Mouse (Mus musculus) megakaryocyte, embryonic 14.5 days (primary cell): Measurements from ENCODE around the gene BC067074. TPM values are rescaled to one million over a fixed set of nuclear protein-coding genes. Genes with fewer than 3 reads are reported as not detected.
"Not testable (repeated sequence)": the region's sequence is repeated elsewhere in the genome, so short reads cannot be mapped to it uniquely, and the experiment has no call there.

ENCODE experiments used
- H3K27me3 ChIP-seq: replicated peaks from 2 replicates; pipeline ENCODE3; 2012; ENCODE audit warnings: inconsistent platforms
- H3K36me3 ChIP-seq: replicated peaks from 2 replicates; pipeline ENCODE3; 2012; ENCODE audit warnings: low read length, inconsistent platforms, mixed read lengths
- H3K4me1 ChIP-seq: 2 replicates; pipeline ENCODE4 v1.6.1; 2012; ENCODE audit warnings: inconsistent platforms
- H3K4me3 ChIP-seq: replicated peaks from 2 replicates; pipeline ENCODE3; 2012; ENCODE audit warnings: moderate library complexity, mild to moderate bottlenecking, inconsistent platforms
- H3K9me3 ChIP-seq: 2 replicates; pipeline ENCODE4 v1.6.1; 2012; ENCODE audit warnings: inconsistent platforms
- FLI1 ChIP-seq: IDR thresholded peaks from 2 replicates; pipeline ENCODE4 v1.6.1; 2012; ENCODE audit warnings: low read length, inconsistent platforms, mixed read lengths
- GATA1 ChIP-seq: IDR thresholded peaks from 3 replicates; pipeline ENCODE4 v1.6.1; 2012; ENCODE audit warnings: mixed read lengths, low read length, inconsistent platforms, borderline replicate concordance
- polyA plus RNA-seq: library from polyadenylated mRNA; stranded (reverse); fragments of >175 nt; gene quantifications from 2 replicates; pipeline ENCODE4 v1.2.3, GENCODE M21; 2012; ENCODE audit warnings: low replicate concordance; ENCODE audit not compliant: insufficient read depth

Gene BC067074
- polyA plus RNA-seq, result not detected in 2 replicates

DNA sequence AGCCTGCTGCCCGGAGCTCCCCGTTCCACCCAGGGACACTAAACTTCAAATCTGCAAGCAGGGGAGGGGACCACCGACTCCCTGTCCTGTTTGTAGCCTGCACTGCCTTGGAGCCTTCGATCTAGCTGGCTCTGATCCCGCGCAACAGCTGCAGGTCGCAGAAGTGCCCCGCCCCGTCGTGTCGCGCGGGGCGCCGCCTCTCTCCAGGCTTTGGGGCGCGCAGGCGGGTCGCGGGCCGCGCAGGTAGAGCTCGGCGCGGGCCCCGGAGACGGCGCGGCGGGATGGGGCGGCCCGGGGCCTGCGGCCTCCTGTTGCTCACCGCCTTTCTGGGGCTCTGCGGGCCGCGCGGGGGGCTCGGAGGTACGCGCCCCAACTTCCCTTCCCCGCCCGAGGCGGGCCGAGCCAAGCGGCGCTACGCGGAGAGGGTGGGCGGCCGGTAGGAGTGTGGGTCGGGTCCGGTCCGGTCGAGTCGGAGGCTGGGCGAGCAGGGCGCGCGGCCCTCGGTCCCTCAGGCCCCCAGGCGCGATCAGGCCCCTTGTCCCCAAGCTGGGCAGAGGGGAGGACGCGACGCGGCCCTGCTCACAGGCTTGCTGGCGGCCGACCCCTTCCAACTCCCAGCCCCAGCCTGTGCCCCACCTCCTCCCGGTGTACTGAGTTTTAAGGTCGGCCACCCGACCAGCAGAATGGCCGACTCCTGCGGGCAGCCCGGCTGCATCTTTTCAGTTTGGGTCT lies at the start of gene BC067074:
Gene BC067074, plus strand, starts transcription at position 185 of the 732 bp plus-strand sequence.
- Histone ChIP-seq H3K9me3 (peaks cover 38% of the 10 kb centered on the region), H3K36me3 (no peaks in the 10 kb centered on the region), H3K27me3 (peaks cover 32% of the 10 kb centered on the region), H3K4me3 (peak within 1 kb of the TSS; percentile 38), H3K4me1 (no peaks in the 10 kb centered on the region)
- no peak for TF ChIP-seq FLI1
- no peak for TF ChIP-seq GATA1

- Histone ChIP-seq H3K4me3 (no peak overlapping the region), H3K4me1 (no peaks in the 10 kb centered on the region), H3K36me3 (no peaks in the 10 kb centered on the region), H3K9me3 (peaks cover 2% of the 10 kb centered on the region; the same call in 1 of the 2 replicates), H3K27me3 (no peaks in the 10 kb centered on the region)
- TF ChIP-seq GATA1 (no peak), FLI1 (no peak)
Measured at GRCm38 (mm10) chr13:113245025-113245424, 47.9 kb upstream of the BC067074 start.

DNA sequence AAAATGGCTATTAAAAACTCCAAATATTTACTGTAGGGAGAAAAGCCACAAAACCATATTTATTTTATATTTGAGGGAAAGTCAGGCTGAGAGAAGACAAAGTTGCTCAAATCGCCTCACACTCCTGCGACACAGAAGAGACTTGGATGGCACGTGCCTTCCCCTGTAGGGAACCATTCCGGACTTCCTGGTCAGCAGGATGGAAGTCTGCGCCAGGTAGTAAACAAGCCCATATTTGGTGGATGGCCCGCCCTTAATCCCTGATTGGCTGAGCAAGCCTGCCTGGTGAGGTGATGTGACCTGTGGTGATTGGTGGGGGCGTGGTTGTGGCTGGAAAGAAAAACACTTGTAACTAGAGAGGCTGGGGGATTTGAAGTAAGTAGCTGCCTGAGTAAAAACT lies 40.4 kb upstream of the BC067074 start:
- not testable (repeated sequence) for H3K9me3 ChIP-seq, H3K4me1 ChIP-seq, H3K27me3 ChIP-seq, H3K36me3 ChIP-seq, H3K4me3 ChIP-seq

- H3K27me3 ChIP-seq, result no peaks in the 10 kb centered on the region
- TF ChIP-seq FLI1 (no peak), GATA1 (no peak)
- no peaks in the 10 kb centered on the region for H3K4me1 ChIP-seq
- no peaks in the 10 kb centered on the region for H3K36me3 ChIP-seq
- H3K4me3 ChIP-seq, result no peak overlapping the region
- no peaks in the 10 kb centered on the region; the same call in 1 of the 2 replicates for H3K9me3 ChIP-seq
Measured at GRCm38 (mm10) chr13:113256766-113257165, 36.2 kb upstream of the BC067074 start.

- Histone ChIP-seq H3K9me3 (no peaks in the 10 kb centered on the region), H3K4me1 (no peaks in the 10 kb centered on the region), H3K36me3 (no peaks in the 10 kb centered on the region), H3K4me3 (no peak overlapping the region), H3K27me3 (no peaks in the 10 kb centered on the region)
- TF ChIP-seq FLI1, result no peak
Measured at GRCm38 (mm10) chr13:113257190-113257589, 35.8 kb upstream of the BC067074 start.

DNA sequence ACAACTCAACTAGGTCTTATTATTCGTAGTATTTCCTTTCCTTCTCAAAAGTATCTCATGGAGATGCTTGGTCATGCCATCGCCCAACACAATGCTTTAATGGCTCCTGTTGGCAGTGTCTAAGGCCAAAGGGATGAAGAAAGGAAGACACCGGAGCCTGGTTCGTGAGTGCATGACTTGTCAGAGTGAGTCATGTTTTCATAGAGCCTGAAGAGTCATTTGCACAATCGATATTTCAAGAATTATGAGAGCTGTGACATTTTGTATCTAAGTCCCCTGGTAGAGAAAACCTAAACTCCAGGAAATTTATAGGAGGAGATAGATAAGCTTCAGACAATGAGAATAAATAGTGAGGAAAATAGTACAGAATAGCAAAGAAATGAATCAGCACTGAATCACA lies 33.7 kb upstream of the BC067074 start:
- peaks cover 2% of the 10 kb centered on the region for H3K27me3 ChIP-seq
- no peaks in the 10 kb centered on the region for H3K4me1 ChIP-seq
- H3K9me3 ChIP-seq, result no peaks in the 10 kb centered on the region
- TF ChIP-seq GATA1 (no peak), FLI1 (no peak)
- H3K4me3 ChIP-seq, result no peak overlapping the region
- no peaks in the 10 kb centered on the region for H3K36me3 ChIP-seq

DNA sequence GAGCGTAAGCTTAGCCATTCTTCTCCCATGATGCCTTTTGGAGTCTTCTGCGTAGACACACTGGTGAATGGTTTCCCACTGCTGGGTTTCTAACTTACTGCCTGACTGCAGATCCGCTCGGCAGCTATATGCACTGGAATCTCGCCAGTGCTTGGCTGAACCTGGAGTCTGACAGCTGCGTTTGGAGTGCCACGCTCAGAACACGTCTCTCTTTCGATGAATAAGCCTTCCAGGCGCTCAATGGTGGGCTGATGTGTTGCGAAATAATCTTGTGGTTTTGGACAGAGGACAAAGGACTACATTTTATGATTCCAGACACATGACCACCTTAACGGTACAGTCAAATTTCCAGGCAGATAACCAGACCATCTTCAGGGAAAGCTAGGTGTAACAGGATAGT lies 30.1 kb upstream of the BC067074 start:
- Histone ChIP-seq H3K27me3 (peaks cover 2% of the 10 kb centered on the region), H3K9me3 (no peaks in the 10 kb centered on the region), H3K4me3 (no peak overlapping the region), H3K36me3 (no peaks in the 10 kb centered on the region), H3K4me1 (peaks cover 5% of the 10 kb centered on the region)
- TF ChIP-seq FLI1 (no peak), GATA1 (no peak)

DNA sequence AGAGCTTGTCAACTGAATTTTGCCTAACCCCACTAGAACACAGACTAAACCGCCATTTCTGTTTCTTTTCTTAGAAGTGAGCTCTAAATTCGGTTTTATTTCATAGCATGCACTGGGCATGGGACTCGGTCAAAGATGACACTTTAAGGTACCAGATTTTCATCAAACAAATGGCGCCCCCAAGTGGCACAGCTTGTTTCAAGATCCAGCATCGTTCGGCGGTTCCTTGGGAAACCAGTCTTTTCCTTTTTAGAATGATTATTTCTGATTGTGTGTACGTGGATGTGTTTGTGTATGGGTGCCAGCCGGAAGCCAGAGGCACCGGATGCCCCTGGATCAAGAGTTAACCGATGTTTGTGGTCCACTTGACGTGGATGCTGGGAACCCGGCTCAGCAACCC lies 27.7 kb upstream of the BC067074 start:
- Histone ChIP-seq H3K9me3 (no peaks in the 10 kb centered on the region), H3K27me3 (peaks cover 2% of the 10 kb centered on the region), H3K36me3 (no peaks in the 10 kb centered on the region), H3K4me1 (peaks cover 5% of the 10 kb centered on the region), H3K4me3 (no peak overlapping the region)
- TF ChIP-seq FLI1 (no peak), GATA1 (no peak)

- TF ChIP-seq FLI1 (no peak), GATA1 (no peak)
- H3K4me1 ChIP-seq, result peaks cover 5% of the 10 kb centered on the region
- no peaks in the 10 kb centered on the region for H3K36me3 ChIP-seq
- peak overlapping the region; percentile 78 for H3K4me3 ChIP-seq
- H3K9me3 ChIP-seq, result no peaks in the 10 kb centered on the region
- peaks cover 2% of the 10 kb centered on the region for H3K27me3 ChIP-seq
Measured at GRCm38 (mm10) chr13:113266495-113266951, 26.4 kb upstream of the BC067074 start.

- no peak for TF ChIP-seq GATA1
- TF ChIP-seq FLI1, result no peak
- H3K9me3 ChIP-seq, result no peaks in the 10 kb centered on the region
- H3K4me1 ChIP-seq, result peaks cover 5% of the 10 kb centered on the region
- H3K36me3 ChIP-seq, result no peaks in the 10 kb centered on the region
- H3K27me3 ChIP-seq, result peaks cover 2% of the 10 kb centered on the region
- no peak overlapping the region for H3K4me3 ChIP-seq
Measured at GRCm38 (mm10) chr13:113267204-113267603, 25.8 kb upstream of the BC067074 start.
